Mouse (Mus musculus) left cerebral cortex, postnatal 14 days (tissue): Measurements from ENCODE around the gene Twsg1. TPM values are rescaled to one million over a fixed set of nuclear protein-coding genes. Genes with fewer than 3 reads are reported as not detected.
A peak's percentile ranks its signal among the peaks of the same experiment; 100 is the strongest.

ENCODE experiments used
- DNase-seq, 2 experiments: peaks; one replicate each; pipeline ENCODE4 v3.0.0; 2021 to 2022; ENCODE audit warnings: low spot score in 2 of 2, mixed read lengths in 1 of 2
- intact Hi-C: fragments of 180-260 bp; cut with DNase I; formaldehyde crosslinking; loops from one replicate; pipeline ENCODE4 v1.15.1; 2025
- total RNA-seq, 2 experiments: library from RNA; stranded (reverse); gene quantifications; 2 replicates each; pipeline ENCODE4 v1.2.3; 2021

The Twsg1 gene
- total RNA-seq, 2 experiments from 2014 or later: 21.9 to 25.6 TPM

DNA sequence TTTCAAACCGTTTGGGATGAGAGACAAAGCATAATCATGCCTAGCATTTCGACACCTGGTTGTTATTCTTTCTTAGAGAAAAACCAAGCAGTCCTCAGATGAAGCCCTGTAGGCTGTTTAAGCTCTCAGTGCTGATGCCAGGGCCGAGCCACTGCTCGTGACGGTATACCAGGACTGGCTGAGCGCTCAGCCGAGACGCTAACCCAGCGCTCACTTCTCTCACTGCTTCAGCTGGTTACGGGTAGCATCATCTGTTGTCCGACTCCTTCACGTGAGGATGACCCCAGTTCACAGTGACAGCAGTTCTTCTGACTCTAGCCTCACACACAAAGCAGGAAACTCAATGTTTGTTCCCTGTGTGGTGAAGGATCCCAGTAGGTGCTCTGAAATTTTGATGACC is 10.8 kb downstream of the Twsg1 start:
- intact Hi-C loops: no loop called here
- no peak for DNase-seq

DNA sequence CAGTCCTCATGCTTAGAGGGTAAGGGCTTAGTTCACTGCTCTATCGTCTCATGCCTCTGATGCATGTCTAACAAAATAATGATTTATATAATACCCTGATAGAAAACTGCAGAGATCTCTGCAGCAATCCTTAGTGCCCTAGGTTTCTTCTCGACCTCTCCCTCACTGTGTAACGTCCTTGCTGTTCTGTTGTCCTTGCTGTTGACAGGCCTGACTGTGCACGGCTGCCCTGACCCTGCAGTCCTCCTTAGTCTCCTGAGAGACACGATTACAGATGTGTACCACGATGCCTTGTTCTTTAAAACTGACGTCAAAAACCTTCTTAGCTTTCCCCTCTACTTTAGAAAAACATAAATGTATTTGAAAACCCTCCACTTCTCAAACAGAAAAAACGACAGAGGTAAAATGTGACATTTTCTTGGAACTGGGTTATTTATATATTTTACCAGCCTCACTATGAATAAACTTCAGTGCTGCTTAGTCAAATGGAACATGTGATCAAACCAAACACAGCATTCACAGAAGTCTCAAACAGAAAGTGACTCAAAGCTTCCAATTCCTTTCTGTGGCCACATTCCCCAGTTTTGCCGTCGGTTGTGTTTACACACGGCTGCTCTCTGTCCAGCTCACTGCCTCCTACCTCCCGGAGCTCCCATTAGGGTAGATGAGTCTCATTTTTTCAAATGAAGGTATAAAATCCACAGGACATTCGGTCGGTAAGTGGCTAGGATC is 11.4 kb downstream of the Twsg1 start:
- intact Hi-C loops: no loop called here
- DNase-seq: no peak

DNA sequence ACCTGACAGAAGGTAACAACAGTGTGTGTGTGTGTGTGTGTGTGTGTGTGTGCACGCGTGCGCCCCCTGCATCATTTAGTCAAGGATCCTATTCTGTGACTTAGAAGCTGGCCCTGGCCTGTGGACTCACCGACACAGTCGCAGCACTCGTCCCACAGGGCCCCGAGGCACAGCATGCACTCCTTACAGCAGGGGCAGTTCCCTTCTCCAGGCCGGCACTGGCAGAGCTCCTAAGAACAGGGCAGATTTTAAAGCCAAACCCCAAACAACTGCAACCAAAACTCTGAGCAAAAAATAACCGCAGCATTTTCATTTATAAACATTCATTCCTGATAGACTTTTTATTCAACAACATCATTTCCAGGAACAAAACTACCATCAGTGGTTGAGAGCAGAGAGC is 13.4 kb downstream of the Twsg1 start:
- DNase-seq: no peak
- intact Hi-C loops: no loop called here

DNA sequence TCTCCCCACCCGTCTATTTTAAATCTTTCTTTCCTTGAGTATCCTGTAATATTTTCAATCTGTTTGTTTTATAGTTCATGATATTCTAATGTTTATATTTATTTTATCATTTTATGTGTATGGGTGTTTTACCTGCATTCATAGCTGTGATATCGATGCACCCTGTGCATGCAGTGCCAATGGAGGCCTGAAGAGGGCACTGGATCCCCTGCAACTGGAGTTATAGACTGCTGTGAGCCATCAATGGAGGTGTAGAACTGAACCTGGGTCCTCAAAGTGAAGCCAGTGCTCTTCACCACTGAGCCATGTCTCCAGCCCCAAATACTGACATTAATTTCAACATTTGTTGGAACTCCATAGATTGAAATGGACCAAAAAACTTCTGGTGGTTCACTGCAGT is 17.3 kb downstream of the Twsg1 start:
- no peak for DNase-seq
- intact Hi-C loops: no loop called here

DNA sequence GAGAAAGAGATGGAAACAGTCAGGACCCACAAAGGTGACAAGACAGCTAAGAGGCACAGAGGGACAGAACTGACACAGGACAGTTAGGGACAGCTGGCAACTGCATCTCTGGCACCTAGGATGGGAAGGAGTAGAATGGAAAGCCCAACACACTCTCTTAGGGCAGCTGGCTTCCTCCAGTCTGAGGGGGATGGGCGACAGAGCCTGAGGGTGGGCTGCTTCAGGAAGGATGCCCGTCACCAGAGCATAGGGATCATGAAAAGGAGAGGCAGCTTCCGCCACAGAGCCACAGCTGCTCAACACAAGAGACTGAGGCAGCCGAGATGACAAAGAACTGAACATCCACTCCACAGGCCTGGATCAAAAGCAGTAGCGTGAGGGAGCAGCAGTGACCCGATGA is 19.5 kb downstream of the Twsg1 start:
- DNase-seq: no peak
- intact Hi-C loops: no loop called here

DNA sequence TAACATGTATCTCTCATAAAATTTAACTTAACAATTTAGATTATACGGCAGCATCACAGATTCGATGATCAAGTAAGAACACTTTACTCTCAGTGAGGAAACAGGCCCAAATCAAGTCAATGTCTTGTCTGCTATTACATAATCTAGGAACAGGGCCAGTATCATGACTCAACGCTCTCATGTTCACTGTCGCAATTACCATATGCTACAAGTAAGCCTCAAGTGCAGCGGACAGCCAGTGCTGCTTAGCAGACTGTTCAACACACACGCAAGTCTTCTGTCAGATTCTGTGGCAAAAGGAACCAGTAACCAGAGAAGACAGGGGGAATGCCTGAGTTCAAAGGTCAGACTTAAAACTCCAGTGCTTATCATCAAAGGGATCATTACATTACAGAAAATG is 20.1 kb downstream of the Twsg1 start:
- intact Hi-C loops: no loop called here
- peak; percentile 58 to 81 for DNase-seq

DNA sequence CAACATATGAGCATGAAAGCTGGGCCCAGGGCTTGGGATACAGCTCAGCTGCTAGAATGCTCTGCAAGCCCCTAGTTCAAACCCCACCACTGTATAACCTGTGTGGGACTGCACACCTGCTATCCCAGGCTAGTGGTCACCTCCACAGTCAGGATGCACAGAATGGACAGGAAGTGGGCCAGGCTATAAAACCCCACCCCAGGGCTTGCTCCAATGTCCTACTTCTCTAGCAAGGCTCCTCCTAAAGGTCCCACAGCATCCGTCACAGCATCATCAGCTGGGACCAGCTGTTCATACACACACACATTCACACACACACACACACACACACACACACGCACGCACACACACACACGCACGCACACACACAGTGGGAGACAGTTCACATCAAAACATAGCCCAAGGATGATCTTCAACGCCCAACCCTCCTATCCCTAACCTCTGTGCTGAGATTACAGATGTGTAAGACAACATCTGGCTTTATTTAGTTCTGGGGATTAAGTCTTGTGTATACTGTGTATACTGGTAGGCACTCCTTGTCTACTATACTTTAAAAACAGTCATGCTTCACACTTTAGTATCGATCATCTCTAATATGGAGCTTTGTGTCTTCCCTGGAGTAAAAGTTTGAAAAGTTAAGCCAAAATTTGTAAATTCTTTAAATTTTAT is 20.7 kb downstream of the Twsg1 start:
- intact Hi-C loops: no loop called here
- no peak for DNase-seq

DNA sequence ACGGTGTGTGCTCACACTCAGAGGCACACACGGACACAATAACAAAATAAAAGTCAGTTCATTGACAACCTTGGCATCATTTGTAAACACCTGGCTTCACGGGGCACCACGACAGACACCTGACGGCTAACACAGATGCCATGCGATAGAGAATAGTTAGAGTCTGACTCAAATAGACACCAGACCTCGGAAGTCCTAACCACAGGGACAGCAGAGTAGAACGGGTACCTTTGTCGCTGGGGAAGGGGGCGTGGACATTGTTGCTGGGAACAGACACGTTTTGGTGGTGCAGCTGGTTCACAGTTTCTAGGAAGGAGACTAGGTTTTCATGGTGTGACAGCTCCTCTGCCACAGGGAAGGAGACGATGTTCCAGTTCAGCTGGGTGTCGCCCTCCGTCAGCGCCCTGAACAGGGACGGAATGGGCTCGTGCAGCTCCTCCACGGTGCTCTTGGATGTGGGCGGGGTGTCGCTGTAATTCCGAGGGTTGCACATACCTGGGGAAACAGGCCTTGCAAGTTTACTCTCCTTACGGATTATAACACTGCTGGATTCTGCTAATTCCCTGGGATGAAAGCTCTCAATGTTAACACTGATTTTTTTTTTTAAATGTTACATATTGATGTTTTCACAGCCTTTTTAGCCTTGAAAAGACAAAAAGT is 21.6 kb downstream of the Twsg1 start:
- intact Hi-C loops: no loop called here
- no peak for DNase-seq

DNA sequence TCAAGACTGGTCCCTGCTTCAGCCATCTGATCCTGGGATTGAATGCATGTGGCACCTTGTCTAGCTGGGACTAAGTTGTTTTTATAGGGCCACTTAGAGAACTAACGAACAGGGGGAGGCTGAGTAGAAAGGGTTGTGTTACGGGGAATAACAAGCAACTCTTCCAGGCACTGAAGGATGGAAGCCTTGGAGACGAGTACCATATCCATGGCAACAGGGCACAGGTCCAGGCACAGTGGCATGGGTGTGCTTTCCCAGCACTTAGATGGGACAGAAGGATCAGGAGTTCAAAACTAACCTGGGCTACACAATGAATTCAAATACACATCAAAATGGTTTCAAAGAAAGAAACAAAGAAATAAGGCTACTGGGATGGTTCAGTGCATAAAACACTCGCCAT is 23.9 kb downstream of the Twsg1 start:
- intact Hi-C loops: no loop called here
- peak; percentile 62 to 70 for DNase-seq

DNA sequence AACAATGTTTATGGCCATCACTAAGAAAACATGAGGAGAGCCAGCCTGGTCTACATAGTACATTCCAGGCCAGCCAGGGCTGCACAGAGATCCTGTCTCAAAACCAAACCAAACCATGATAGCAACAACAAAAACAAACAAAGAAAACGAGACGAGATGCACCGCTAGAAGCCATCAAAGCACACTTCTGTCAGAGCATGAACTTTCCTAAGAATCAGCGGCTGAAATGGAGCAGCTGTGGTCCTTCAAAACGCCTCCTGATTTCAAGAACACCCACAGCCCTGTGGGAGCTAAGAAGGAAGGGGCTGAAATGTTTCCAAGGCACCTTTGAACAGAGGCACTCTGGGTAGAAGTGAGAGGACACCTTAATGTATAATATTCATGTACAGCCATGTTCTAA is 26.8 kb downstream of the Twsg1 start:
- no peak for DNase-seq
- intact Hi-C loops: no loop called here

DNA sequence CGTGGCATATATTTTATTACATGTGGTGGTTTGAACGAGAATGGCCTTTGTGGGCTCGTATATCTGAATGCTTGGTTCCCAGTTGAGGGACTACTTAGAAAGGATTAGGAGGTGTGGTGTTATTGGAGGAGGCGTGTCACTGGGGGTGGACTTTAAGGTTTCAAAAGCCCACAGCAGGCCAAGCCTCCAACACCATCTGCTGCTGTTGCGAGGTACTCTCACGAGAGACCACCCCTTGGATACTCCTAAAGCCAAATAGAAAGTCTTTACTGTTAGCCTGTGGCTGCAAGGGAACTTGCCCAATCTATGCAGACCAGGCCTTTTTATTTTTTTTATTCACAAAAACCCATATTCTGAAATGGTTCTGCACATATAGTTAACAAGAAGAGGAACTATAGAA is 29.1 kb downstream of the Twsg1 start:
- DNase-seq: no peak
- intact Hi-C loops: no loop called here

DNA sequence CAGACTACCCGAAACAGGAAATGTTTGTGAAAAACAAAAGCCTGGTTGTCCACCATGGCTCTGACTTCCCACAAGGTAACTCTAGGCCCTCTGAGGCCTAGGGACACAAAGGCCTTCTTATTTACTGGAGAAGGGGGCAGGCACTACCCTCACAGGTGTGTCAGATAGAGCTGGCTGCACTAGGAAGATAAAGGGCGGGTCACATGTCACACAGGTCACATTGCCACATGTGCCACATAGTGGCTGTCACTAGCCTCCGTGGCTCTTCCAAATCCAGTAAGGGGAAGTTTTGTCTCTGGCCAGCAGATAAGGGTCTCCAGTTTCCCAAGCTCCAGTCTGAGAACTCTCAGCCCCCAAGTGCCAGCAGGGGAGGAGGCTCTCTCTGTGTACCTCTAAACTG is 31.8 kb downstream of the Twsg1 start:
- intact Hi-C loops: no loop called here
- DNase-seq: no peak

DNA sequence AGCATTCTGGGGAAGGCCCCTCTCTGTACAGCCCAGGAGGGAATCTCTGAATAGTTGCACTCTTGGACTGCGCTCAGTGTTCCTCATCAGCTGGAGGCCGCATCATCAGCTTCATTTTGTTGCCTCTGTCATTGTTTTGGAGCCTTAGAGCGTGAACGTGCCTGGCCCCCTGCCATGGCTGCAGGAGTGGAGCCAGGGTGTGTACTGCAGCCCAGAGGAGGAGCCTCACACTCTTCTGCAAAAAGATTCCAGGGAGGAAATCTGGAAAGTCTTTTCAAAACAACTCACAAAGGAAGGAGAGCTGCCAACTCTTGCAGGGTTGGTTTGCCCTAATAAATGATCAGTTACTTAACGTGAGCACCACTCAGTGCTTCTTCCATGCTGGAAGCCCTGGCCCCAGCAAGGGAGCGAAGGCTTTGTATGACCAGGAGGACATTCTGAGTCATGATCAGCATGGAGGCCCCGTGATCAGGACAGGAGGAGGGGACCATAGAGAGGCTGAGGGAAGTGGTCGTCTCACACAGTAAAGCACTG is 34.8 kb downstream of the Twsg1 start:
- peak; percentile 79 to 89 for DNase-seq
- intact Hi-C loops: no loop called here

DNA sequence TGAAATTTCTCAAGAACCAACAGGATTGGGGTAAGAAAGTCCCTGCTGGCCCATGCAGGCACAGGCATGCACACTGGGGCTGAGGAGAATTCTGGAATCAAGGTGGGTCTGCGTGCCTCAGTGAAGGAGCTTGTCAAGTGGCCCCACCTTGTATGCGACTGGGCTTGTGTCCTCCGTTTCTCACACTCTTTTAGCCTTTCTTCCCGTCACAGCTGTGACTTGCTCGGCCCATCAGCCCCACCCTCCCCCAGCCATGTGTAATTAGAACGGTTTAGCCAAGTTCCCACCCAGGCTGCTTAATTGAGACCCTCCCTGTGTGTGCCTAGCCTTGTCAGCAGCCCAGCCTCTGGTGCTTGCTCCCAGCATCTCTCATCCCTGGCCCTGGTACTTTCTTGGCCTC is 36.9 kb downstream of the Twsg1 start:
- DNase-seq: no peak
- intact Hi-C loops: no loop called here

DNA sequence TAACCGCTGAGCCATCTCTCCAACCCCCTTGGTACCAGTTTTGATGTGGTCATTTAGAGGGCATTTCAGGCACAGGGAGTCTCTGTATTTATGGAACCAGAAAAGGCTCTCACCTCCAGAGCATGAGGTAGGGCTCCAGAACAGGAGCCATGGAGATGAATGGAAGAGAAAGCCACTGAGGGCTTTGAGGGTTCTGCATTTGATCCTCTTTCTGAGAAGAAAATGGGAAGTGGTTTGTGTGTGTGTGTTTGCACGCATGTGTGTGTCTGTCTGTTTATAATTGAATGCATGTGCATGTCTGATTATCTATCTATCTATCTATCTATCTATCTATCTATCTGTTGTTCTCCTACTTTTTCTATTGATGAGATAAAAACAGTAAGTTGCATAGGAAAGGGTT is 38.8 kb downstream of the Twsg1 start:
- no peak for DNase-seq
- intact Hi-C loops: no loop called here

DNA sequence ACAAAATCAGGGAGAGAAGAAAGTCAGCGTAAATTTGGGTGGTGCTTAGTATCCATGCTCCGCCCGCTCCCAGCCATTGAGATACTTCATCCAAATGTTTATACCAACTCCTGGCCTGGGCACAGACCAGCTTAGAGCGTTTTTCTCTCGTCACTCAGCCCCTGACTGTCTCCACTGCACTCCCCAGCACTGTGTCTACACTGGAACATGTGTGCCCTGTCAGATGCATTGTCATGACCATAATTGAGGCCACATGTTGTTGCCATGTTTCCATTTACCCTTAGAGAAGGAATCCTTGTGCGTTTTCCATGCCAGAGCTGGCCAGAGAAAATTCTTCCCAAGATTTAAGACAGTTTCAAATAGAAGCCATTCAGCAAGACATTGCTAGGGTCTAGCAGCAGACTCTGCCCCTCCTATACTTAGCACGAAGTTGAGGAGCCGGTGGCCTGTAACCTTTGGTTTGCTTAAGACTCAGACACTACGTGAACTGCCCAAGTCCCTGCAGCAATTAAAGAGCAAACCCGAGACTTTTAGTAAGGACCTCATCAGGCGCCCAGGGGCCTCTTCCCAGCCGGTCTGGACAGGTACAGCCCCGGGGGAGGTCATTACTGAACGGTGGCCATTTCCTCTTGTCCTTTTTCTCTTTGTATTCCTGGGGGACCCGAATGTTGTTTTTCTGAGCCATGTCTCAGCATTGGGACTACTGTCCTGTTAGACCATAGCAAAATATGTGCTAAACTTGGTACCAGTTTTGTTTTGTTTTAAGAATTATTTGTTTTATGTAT is 39.5 kb downstream of the Twsg1 start:
- intact Hi-C loops: no loop called here
- DNase-seq: no peak

DNA sequence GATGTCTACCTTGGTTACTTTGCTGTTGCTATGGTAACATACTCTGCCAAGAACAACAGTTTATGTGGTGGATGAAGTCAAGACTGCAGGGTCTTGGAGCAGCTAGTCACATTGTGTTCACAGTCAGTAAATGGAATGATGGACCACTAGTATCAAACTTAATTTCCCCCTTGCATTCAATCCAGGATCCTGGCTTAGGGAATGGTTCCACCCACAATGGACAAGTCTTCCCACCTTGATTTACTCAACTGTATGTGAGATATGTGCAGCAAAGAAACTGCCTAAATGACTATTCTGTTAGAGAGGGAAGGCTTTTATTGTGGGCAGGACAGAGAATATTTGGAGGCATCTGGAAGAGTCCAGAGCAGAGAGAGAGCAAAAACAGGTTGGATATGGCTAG is 42.8 kb downstream of the Twsg1 start:
- intact Hi-C loops: no loop called here
- DNase-seq: no peak

DNA sequence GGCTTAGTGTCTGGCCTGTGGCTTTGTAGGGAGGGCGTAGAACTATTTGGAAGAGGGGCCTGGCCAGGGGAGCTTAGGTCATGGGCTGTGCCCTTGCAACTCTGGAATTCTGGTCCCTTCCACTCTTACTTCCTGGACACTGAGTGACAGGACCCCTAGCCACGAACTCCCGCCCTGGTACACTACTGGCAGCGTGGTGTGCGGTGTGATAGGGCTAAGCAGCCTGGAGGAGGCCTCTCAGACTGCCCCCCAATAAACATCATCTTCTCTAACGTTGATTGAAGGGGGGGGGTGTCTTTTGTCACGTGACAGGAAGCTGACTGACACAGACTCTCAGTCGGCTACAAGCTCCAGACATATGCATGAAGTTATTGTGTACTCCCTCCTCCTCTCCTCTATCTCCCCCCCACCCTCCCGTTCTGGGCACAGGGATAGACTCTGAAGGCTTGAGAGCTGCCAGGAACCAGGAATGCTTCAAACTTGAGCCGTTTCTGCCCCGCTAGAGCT is 44.1 kb downstream of the Twsg1 start:
- DNase-seq: no peak
- intact Hi-C loops: no loop called here

DNA sequence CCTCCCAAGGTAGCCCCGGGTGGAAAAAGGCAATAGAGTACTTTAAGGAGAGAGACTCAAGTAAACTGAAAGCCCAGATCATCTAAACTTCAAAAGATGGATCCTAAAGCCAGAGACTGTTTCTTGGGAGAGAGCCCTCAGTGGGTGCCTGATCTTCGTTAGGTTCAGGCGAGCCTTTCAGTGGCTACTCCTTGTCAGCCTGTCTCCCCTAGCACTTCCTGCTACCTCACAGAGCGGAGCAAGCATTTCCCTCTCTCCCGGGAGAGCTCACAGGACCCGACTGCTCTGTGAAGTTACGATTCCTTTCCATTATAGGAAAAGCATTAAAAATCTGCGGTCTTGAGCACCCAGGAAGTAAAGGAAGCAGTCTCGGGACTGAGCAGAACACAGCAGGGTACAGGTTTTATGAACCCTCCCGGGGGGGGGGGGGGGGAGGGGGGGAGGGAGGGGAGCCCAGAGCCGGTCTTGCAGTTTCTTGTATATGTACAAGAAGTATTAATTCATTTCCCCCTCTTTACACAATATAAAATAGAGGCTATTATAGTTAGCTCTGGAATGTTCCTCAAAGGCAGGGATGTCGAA is 44.6 kb downstream of the Twsg1 start:
- intact Hi-C loops: no loop called here
- no peak for DNase-seq
